Mouse (Mus musculus) v-Abl transformed pro-B cells (cell line): ENCODE data around the gene Nectin2.

Source experiments
- in situ Hi-C, 2 experiments: fragments of 400-800 bp; cut with MboI; formaldehyde crosslinking; loops; one replicate each; pipeline ENCODE4 v1.15.1; 2025; ENCODE audit not compliant: unreplicated experiment in 2 of 2

Nectin2 gene

DNA sequence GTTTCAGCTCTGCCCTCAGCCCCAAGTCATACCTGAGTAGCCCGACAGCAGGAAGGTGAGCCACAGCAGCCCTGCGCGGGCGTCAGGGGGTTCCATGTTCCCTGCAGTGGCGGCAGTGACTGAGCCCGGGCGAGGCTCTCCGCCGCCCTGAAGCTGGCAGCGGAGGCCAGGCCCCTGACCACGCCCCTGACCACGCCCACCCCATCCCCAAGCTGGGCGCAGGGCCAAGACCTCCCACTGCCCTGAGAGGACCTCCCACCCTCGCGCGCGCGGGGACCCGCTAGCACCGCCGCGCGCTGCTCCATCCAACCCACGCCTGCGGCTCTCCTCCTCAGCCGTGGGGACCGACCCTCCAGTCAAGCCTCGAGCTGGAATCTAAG is 20.1 kb upstream of the Nectin2 start:
- in situ Hi-C loops, result no loop called here

DNA sequence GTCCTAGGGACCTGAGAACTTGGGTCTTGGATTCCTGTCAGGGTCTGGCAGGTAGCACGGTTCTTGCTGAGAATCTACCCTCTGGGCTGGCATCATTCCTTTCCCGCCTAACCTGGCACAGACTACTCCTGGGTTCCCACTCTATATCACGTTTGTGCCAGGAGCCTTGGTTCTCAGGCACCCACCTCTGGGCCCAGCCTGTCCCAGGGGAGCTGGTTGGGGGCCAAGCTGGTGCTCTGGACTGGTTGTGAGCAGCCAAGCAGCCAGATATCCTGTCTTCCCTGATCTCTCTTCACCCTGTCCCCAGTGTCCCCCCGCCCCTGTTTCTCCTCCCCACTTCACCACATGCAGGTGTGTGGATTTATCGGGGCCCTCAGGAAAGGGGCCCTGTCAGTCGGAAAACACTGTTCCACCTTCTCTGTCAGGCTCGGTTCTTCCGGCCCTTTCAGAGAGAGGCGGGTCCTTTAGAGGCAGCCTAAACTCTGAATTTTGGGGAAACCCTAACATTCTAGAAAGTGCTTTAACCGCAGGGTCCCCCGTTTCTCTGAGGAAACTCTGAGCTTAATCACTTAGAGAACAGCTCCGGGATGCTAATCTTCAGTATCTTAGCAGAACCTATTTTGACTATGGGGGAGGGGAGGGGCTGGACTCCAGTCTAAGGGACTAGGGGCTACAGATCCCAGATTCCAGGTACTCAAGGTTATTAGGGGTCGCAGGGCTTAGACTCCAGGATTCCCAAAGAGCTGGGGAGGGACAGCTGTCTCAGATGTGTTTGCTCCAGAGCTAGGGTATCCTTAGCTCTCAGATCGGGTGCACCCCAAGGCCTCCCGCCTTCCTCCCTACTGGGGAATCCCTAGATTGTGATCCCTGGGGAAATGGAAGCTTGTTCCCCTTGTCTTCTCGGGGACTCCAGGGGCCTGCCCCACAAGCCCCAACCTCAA is 19.4 kb upstream of the Nectin2 start:
- in situ Hi-C loops, result no loop called here

DNA sequence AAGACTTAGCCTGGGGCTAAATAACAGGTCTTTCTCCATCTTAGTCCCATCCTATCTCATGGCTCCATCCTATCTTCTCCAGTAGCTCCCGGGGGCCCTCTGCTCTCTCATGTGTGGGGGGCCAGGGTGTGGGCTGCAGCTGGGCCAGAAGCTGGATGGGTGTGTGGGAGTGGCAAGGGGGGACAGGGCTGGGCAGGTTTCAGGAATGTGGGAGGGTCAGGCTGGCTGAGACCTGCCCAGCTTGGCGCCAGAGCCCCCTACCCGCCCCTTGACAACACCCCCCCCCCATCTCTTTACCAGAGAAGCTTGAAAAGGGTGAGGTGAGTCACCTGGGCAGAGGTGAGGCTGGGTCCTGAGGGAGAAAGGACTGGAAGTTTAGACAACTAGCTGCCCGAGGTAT is 18.7 kb upstream of the Nectin2 start:
- in situ Hi-C loops, result no loop called here

DNA sequence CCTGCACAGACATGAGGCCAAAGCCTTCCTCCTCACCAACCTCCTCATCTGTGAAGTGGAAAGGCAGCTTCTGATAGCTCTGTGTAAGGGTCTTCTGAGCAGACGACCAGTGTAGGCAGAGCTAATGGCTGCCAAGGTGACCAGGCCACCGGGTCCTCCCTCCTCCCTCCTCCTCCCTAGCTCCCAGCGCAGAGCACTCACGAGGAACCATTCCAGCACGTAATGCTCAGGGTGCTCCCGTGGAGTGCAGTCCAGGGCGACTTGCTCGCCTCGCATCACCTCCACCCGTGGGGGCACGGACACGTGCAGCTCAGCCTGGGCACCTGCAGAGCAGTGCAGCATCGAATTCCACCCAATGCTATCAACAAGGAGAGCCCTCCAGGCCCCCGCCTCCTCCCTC is 18.0 kb upstream of the Nectin2 start:
- in situ Hi-C loops, result no loop called here

DNA sequence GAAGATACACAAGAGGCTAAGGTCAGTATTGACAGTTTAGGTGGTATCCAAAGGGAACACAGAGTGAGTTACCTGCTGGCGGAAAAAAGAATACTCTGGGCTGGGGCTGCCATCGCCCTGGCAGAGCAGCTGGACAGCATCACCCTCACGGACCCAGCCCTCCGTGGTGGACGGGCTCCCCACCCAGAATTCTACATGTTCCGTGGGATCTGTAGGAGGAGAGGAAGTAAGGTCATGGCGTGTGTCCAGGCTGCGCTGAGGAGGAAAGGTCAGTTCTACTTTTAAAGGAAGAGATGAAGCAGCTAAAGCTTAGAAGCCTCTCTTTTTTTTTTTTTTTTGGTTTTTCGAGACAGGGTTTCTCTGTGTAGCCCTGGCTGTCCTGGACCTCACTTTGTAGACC is 14.3 kb upstream of the Nectin2 start:
- in situ Hi-C loops, result no loop called here

DNA sequence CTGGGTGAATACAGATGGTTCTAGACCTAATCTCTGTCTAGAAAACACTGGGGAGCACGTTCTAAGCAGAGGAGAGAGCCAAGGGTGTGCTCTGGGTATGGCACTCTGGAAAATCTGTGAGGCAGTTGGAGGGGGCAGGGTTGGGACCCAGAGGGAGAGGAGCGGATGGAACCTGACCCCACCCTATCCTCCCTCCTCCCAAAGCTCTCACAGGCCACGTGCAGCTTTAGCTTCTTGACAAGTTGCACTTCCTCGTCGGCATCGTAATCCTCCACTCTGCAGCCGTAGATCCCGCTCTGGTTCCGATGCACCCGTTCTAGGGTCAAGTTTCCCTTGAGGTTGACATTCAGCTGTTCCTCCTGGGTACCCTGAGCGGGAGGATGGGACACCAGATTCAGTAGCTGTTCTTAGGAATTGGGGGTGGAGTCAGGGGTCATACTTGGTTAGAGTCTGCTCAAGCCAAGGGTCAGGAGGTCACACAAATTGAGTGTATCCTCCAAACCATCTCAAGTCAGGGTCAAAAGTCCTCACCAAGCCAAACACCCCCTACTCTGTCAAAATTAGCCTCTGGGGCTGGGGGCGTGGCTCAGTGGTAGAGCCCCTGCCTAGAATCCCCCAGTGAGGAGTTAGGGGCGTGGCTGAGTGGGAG is 13.7 kb upstream of the Nectin2 start:
- in situ Hi-C loops, result no loop called here

DNA sequence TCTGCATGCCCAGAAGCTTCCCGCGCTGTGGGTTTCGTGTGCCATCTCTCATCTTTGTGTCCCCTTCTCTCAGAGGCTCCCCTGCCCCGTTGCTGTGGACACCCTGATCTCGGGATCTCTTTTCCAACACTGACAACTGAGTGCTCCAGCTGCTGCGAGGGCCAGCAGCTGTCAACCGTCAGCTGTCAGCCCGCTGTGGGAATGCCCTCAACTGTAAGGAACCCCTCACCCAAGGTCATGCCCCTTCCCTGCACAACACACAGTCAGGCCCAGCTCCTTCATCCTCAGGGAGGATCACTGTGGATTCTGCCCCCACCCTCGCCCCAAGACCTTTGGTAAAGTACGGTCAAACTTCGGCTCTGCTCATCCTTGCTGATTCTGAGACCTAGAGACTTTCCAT is 12.0 kb upstream of the Nectin2 start:
- in situ Hi-C loops, result no loop called here

DNA sequence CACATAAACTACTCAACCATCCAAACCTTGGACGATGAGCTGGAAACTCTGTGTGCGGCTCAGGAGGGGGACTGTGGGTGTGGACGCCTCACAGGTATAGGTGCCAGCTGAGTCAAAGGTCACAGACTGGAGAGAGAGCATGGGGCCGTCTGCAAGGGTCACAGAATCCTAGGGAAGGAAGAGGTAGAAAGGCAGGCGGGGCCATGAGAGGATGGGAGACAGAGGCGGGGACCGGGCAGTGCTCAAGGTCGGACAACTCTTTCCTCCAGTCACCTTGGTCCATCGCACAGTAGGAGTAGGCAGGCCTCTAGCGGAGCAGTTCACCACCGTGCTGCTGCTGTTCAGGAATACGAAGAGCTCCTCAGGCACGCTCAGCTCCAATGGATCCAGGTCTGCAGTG is 9.7 kb upstream of the Nectin2 start:
- in situ Hi-C loops, result no loop called here

DNA sequence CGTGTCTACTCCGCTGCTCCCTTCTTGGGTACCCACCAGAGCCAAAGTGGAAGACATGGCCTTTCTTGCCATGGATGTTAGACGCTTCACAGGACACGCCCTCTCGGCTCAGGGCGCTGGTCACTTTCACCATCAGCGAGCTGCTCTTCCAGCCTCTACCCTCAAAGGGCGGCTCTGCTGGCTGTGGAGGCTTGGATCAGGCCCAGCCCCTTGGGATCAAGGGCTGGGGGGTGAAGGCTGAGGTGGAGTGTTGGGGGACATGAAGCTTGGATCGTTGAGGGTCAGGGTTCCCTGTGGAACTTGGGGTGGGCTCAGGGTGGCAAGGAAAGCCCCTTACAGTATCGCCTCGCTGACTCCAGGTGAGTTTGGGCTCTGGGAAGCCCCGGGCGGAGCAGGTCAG is 8.3 kb upstream of the Nectin2 start:
- in situ Hi-C loops, result no loop called here

DNA sequence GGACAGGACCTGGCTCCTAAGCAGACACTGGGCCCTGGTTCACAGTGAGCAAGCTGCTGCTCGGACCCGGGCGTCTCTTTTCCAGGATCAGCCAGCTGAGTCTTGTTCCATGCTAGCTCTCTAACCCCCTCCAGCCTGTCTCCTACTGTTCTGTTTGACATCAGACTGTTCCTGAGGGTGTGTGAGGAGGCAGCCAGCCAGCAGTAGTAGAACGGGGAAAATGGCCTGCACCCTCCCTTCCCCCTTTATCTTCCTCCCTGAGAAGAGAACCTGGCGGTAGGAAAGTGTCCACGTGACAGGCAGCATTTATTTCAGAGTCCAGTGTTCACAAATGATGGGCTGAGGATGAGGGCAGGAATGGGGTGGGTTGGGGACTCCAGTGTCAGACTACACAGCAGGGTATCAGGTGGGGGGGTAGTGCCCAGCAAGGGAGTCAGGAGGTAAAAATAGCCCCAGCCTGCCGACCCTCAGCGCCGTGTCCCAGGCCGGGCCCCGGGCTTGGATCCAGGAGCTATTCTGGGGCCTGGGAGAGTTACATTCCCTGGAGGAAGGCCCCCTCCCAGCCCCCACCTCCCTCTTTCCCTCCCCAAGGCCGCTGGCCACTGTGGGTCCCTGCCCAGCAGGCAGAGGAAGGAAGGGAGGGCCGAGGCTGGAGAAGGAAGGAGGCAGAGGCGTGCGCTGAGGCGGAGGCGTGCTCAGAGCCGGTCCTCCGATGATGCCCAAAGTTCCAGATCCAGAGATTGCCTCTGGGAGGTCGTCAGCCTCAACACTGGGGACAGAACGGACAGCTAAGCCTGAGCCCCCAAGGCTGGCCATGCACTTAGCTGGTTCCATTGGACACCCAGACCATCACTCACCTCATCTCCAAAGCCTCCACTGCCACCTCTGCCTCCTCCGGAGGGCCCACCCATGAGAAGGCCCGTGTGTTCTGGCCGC is 5.8 kb upstream of the Nectin2 start:
- in situ Hi-C loops, result no loop called here

DNA sequence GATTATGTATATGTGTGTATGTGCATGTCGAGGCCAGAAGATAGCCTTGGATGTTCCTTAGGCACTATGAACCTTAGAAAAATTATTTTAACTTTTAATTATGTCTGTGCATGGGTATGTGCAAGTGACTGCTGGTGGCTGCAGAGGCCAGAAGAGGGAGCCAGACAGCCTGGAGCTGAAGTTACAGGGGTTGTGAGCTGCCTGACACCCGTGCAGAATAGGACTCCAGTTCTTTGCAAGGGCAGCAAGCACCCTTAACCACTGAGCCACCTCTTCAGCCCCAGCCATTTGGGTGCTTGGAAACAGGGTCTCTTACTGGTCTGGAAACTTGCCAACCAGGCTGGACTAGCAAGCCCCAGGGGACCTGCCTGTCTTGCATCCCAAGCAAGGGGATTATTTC is 4.7 kb upstream of the Nectin2 start:
- in situ Hi-C loops, result no loop called here

DNA sequence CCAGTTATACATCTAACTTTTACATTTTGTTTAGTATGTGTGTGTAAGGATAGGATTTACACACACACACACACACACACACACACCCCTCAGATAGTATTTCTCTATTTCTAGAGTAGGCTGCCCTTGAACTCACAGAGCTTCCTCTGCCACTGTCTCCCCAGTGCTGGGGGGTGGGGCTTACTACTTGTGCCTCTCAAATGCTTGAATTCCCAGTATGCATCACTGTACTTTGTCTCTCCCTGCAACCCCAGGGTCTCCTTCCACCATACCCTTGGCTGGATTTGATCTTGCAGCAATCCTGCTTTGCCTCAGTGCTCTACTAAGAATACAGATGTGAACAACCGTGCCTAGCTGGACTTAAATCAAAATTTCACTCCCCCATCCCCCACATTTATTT is 3.8 kb upstream of the Nectin2 start:
- in situ Hi-C loops, result no loop called here

DNA sequence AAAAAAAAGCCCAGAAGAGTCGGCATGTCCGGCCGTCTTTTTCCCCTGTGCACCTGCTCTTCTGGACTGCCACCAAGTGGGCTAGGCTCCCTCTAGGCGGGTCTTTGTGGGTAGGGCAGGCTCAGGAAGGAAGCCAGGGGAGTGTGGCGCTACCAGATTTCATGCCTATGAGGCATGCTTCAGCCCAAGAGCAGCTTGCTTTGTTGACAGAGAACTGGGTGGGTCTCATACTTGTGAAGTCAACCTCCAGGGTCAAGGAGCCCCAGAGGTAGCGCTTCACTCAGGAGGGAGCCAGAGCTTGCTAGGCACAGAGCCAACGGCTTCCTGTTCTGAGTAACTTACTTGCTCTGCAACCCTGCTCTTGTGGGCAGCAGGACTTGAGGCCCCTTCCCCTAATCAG is 3.3 kb upstream of the Nectin2 start:
- in situ Hi-C loops, result no loop called here

DNA sequence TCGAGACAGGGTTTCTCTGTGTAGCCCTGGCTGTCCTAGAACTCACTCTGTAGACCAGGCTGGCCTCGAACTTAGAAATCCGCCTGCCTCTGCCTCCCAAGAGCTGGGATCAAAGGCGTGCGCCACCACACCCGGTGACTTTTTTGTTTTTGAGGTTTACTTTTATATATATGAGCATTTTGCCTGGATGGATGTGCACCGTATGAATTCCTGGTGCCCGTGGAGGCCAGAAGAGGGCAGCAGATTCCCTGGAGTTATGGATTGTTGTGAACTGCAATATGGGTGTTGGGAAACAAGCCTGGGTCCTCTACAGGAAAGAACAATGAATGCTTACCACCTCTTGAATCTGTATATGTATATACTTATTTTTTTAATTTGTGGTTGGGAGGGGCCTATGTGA is 2.4 kb upstream of the Nectin2 start:
- in situ Hi-C loops, result no loop called here

DNA sequence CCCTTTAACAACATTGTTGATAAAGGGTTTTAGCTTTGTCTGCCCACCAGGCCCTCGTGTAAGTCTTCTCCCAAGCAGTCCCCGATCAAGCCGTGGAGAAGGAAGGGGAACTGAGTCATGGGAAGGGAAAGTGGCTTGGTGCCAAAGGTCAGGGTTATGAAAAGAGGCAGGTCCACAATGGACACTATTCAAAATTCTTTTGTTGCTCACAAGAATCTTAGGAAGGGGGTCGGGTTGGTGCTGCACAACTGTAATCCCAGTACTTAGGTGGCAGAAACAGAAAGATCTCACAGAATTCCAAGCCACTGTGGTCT is 744 bp upstream of the Nectin2 start:
- in situ Hi-C loops, result no loop called here

DNA sequence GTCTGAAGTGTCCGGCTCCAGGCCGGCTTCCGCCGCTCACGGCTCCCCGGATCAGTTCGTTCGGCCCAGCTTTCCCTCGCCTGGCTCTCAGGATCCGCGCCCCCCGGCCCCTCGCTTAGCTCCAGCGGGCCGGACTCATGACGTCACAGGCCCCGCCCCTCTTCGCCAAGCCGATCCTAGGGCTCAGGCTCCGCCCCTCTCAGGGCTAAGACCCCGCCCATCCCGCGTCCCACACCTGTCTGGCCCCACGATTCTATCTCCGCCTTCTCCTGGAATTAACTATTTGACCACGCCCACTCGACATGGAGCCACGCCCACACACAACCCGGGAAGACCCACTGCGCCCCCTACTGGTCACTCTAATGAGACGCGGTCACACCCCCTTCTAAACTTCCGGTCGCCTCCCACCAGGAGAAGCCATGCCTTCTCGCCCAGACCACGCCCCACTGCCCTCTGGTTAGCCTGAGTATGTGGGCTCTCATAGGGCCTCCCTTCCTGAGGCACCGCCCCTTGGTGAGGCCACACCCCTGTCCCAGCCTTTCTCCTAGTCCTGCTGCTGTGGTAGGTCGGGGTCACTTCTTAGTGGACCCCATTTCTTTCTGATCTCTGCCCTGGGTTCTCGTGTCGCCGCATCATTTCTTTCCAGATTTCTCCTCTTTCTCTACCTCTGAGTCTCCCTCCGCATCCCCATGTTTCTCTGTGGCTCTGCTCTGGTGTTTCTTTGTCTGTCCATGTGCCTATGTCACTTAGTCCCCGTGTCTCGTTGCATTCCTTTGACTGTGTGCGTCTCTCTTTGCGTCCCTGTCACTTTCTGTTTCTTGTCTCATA is 680 bp downstream of the Nectin2 start:
- in situ Hi-C loops, result no loop called here

DNA sequence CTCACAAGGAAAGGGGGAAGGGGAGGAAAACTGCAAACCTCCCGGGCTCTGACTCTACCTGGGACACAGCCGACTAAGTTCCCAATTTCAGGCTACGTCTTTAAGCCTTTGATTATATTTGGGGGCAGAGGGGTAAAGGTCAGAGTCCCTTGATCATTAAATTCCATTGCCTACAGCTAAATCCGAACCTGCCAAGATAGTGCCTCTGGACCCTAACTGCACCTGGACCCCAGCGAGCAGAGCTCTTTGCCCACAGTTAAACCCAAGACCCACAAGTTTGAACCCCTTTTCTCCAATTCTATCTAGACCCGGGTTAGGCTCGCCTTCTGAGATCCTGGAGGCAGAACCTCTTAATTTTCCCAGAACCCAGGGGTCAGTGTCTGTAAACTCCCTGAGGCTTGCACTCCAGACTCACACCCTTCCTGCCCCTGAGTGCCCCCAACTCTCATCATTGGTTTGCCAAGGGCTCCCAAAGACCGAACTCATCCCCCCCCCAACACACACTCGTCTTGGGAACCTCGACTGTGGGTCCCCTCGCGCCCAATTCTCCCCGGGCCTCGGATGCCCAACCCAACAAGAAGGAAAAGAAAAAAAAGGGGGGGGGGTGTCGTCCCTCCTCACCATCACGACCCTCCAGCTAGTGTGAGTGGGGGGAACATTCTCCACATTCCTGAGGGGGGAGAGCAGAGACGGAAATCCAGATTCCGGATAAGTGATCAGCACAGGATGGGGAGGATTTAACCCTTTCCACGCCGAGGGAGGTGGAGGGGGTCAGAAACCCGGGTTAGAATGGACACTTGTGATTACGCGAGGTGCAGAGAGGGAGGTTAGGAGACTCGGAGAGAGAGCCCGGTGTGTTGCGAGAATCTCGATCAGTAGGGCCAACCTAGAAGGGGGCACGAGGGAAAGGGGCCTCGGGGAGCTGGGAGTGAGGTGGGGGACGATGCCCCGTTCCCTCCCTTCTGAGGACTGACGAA is 1.8 kb downstream of the Nectin2 start:
- in situ Hi-C loops, result no loop called here

DNA sequence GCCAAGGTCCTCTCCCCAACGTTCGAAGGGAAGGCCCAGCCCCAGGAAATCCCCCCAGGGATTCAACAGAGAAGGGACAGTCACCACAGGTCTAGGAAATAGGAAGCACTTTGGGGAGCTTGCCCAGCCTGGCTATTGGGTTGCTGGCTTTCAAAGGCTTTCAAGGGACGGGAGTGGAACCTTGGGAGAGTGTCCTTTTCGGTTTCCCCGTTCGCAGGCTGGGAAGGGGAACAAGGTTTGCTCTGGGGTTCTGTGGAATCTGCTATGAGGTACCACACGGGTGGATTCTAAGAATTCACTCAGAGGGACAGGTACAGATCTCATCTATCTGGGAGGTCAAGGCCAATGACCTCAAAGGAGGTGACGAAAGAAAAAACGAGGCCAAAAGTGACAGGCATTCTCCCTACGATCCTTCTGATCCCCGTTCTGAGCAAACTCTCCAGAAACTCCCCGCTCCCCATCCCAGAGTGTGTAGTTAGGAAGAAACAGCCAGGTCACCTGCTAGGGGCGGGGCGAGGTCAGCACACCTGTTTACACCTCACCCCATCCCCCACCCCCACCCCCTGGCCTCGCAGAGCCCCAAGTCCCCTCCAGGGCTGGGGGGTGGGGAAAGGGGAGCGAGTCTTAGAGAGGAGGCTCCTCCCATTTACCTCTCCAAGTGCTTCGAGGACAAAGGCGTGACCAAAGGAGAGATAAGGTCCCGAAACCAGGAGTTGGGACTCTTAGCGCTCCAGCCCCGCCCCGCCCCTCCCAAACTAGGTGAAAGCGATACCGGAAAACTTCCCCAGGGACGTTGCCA is 2.7 kb downstream of the Nectin2 start:
- in situ Hi-C loops, result no loop called here
